Mouse (Mus musculus) embryonic facial prominence, embryonic 11.5 days (tissue): ENCODE measurements around the gene Adgrl2. TPM values are rescaled to one million over a fixed set of nuclear protein-coding genes. Genes with fewer than 3 reads are reported as not detected.

Experiments
- ATAC-seq: fragments of 200-750 bp; cut with Nextera tagmentation; replicated peaks from 2 replicates; pipeline ENCODE4 v1.8.0; 2017; ENCODE audit warnings: low read depth; ENCODE audit not compliant: insufficient number of reproducible peaks, low FRiP score, low TSS enrichment
- DNase-seq: peaks from one replicate; pipeline ENCODE4 v3.0.0-alpha.2; 2015; ENCODE audit warnings: low spot score
- H3K27ac ChIP-seq: fragments of 300-500 bp; sonication (generic); replicated peaks from 2 replicates; pipeline ENCODE4 v1.5.1; 2014; ENCODE audit warnings: mild to moderate bottlenecking, low read depth, low read length, control low read depth
- H3K27me3 ChIP-seq: fragments of 300-500 bp; sonication (generic); 2 replicates; pipeline ENCODE4 v1.6.1; 2014; ENCODE audit warnings: mild to moderate bottlenecking, low read length, moderate library complexity, mixed read lengths; ENCODE audit not compliant: control insufficient read depth, insufficient read depth
- H3K36me3 ChIP-seq: fragments of 300-500 bp; sonication (generic); replicated peaks from 2 replicates; pipeline ENCODE4 v1.6.1; 2014; ENCODE audit warnings: low read depth, mild to moderate bottlenecking, low read length, moderate library complexity, mixed read lengths; ENCODE audit not compliant: control insufficient read depth, insufficient read depth
- H3K4me1 ChIP-seq: fragments of 300-500 bp; sonication (generic); 2 replicates; pipeline ENCODE4 v1.6.1; 2014; ENCODE audit warnings: low read length, mixed read lengths; ENCODE audit not compliant: control insufficient read depth, insufficient read depth
- H3K4me2 ChIP-seq: fragments of 300-500 bp; sonication (generic); 2 replicates; pipeline ENCODE4 v1.6.1; 2014; ENCODE audit warnings: low read depth, mild to moderate bottlenecking, control low read depth, low read length, moderate library complexity
- H3K4me3 ChIP-seq: fragments of 300-500 bp; sonication (generic); 2 replicates; pipeline ENCODE4 v1.5.1; 2014; ENCODE audit warnings: low read depth, low read length, control low read depth
- H3K9ac ChIP-seq: fragments of 300-500 bp; sonication (generic); replicated peaks from 2 replicates; pipeline ENCODE4 v1.6.1; 2014; ENCODE audit warnings: mild to moderate bottlenecking, control low read depth, low read length
- H3K9me3 ChIP-seq: fragments of 300-500 bp; sonication (generic); replicated peaks from 2 replicates; pipeline ENCODE4 v1.6.1; 2016; ENCODE audit warnings: mild to moderate bottlenecking, low read length, inconsistent platforms, mixed read lengths; ENCODE audit not compliant: control insufficient read depth
- WGBS: fragments of 180-500 bp; shearing (Covaris S2); extraction: QIAGEN DNeasy Blood & Tissue Kit; methylation state at CpG from one replicate; pipeline ENCODE4 v1.1.7; 2014; 5-methylcytosine and 5-hydroxymethylcytosine counted together
- polyA plus RNA-seq: library from polyadenylated mRNA; unstranded; fragments of >200 nt; fragmentation: Nextera tagmentation; extraction: Ambion mirVana; gene quantifications from 2 replicates; pipeline ENCODE4 v1.2.1, GENCODE M21; 2014

Gene Adgrl2
- polyA plus RNA-seq, 1 experiment from 2014 or later, result 113 TPM

- Histone ChIP-seq H3K27me3 (no peaks in the 10 kb centered on the region), H3K9ac (peak overlapping the region; percentile 99), H3K27ac (peak overlapping the region; percentile 100; the same call in 1 of the 2 replicates), H3K4me1 (no peaks in the 10 kb centered on the region; the same call in 1 of the 2 replicates), H3K9me3 (no peaks in the 10 kb centered on the region), H3K4me2 (peak overlapping the region; percentile 49), H3K4me3 (peak overlapping the region; percentile 98), H3K36me3 (no peaks in the 10 kb centered on the region)
- 1% methylated on average over 17 of the region's 17 CpGs for WGBS
- peak; percentile 45 for DNase-seq
- ATAC-seq, result no peak
These were observed 4.0 kb downstream of the Adgrl2 start for GRCm38 (mm10) chr3:148986296-148986893.

- no peak for DNase-seq
- no peak overlapping the region for H3K9ac ChIP-seq
- peak overlapping the region; percentile 29 for H3K4me2 ChIP-seq
- WGBS, result 56% methylated on average over 6 of the region's 6 CpGs
- no peaks in the 10 kb centered on the region; the same call in 1 of the 2 replicates for H3K4me1 ChIP-seq
- H3K27me3 ChIP-seq, result no peaks in the 10 kb centered on the region
- H3K4me3 ChIP-seq, result 0 out of 2 replicates have a peak overlapping the region, but pooled peaks have one; percentile 16
- H3K27ac ChIP-seq, result no peak overlapping the region
- H3K36me3 ChIP-seq, result no peaks in the 10 kb centered on the region
- no peak for ATAC-seq
- H3K9me3 ChIP-seq, result no peaks in the 10 kb centered on the region
These were observed 6.0 kb downstream of the Adgrl2 start for GRCm38 (mm10) chr3:148984326-148984725.

- Histone ChIP-seq H3K4me2 (no peak overlapping the region), H3K36me3 (no peaks in the 10 kb centered on the region), H3K4me1 (peaks cover 2% of the 10 kb centered on the region), H3K9ac (no peak overlapping the region), H3K4me3 (no peak overlapping the region), H3K27ac (no peak overlapping the region), H3K9me3 (no peaks in the 10 kb centered on the region), H3K27me3 (no peaks in the 10 kb centered on the region)
- no peak for ATAC-seq
- WGBS, result 66% methylated on average over 4 of the region's 4 CpGs
- DNase-seq, result no peak
These were observed 8.0 kb downstream of the Adgrl2 start for GRCm38 (mm10) chr3:148982370-148982769.

- no peak overlapping the region for H3K9ac ChIP-seq
- no peaks in the 10 kb centered on the region for H3K9me3 ChIP-seq
- ATAC-seq, result no peak
- peaks cover 2% of the 10 kb centered on the region for H3K4me1 ChIP-seq
- H3K4me2 ChIP-seq, result no peak overlapping the region
- H3K27me3 ChIP-seq, result no peaks in the 10 kb centered on the region
- no peak overlapping the region for H3K4me3 ChIP-seq
- 33% methylated on average over 8 of the region's 8 CpGs for WGBS
- DNase-seq, result no peak
- H3K36me3 ChIP-seq, result no peaks in the 10 kb centered on the region
- no peak overlapping the region for H3K27ac ChIP-seq
These were observed 8.6 kb downstream of the Adgrl2 start for GRCm38 (mm10) chr3:148981776-148982175.

GRCm38 (mm10) chr3:148978541-148978940 lies 11.8 kb downstream of the Adgrl2 start:
- no peak overlapping the region for H3K27ac ChIP-seq
- no peak for ATAC-seq
- no peak for DNase-seq
- no peaks in the 10 kb centered on the region for H3K36me3 ChIP-seq
- WGBS, result 55% methylated on average over 8 of the region's 8 CpGs
- H3K4me2 ChIP-seq, result no peak overlapping the region
- no peaks in the 10 kb centered on the region for H3K27me3 ChIP-seq
- no peaks in the 10 kb centered on the region for H3K9me3 ChIP-seq
- H3K4me3 ChIP-seq, result no peak overlapping the region
- no peak overlapping the region for H3K9ac ChIP-seq
- peaks cover 2% of the 10 kb centered on the region; the same call in 1 of the 2 replicates for H3K4me1 ChIP-seq

GRCm38 (mm10) chr3:148977838-148978237 lies 12.5 kb downstream of the Adgrl2 start:
- ATAC-seq, result no peak
- no peaks in the 10 kb centered on the region for H3K27me3 ChIP-seq
- no peak overlapping the region for H3K4me2 ChIP-seq
- H3K36me3 ChIP-seq, result no peaks in the 10 kb centered on the region
- H3K4me1 ChIP-seq, result peaks cover 2% of the 10 kb centered on the region; the same call in 1 of the 2 replicates
- H3K9me3 ChIP-seq, result no peaks in the 10 kb centered on the region
- no peak overlapping the region for H3K4me3 ChIP-seq
- no peak overlapping the region for H3K9ac ChIP-seq
- no peak overlapping the region for H3K27ac ChIP-seq
- WGBS, result 85% methylated on average over 6 of the region's 6 CpGs
- DNase-seq, result no peak

GRCm38 (mm10) chr3:148977124-148977529 lies 13.2 kb downstream of the Adgrl2 start:
- Histone ChIP-seq H3K4me2 (no peak overlapping the region), H3K36me3 (no peaks in the 10 kb centered on the region), H3K9ac (no peak overlapping the region), H3K4me1 (peaks cover 2% of the 10 kb centered on the region; the same call in 1 of the 2 replicates), H3K27me3 (no peaks in the 10 kb centered on the region), H3K4me3 (no peak overlapping the region), H3K27ac (no peak overlapping the region), H3K9me3 (no peaks in the 10 kb centered on the region)
- WGBS, result 62% methylated on average over 16 of the region's 16 CpGs
- ATAC-seq (no peak), DNase-seq (no peak)

GRCm38 (mm10) chr3:148971893-148972596 lies 18.3 kb downstream of the Adgrl2 start:
- no peaks in the 10 kb centered on the region for H3K36me3 ChIP-seq
- no peaks in the 10 kb centered on the region for H3K9me3 ChIP-seq
- H3K4me1 ChIP-seq, result no peaks in the 10 kb centered on the region
- H3K4me2 ChIP-seq, result no peak overlapping the region
- H3K9ac ChIP-seq, result no peak overlapping the region
- no peak overlapping the region for H3K4me3 ChIP-seq
- WGBS, result 79% methylated on average over 11 of the region's 11 CpGs
- no peak for DNase-seq
- no peak for ATAC-seq
- H3K27ac ChIP-seq, result no peak overlapping the region
- no peaks in the 10 kb centered on the region for H3K27me3 ChIP-seq
